35 mouse cellular contexts compared by ENCODE assay signal in genomic region chr2:154005094-154005493, GRCm38 (mm10). TPM values are rescaled to one million over a fixed set of nuclear protein-coding genes. Genes with fewer than 3 reads are reported as not detected.
A peak's percentile ranks its signal among the peaks of the same experiment; 100 is the strongest.
DNase-seq lines count a peak whose midpoint lies in the region; ATAC-seq lines count a peak whose summit lies in the region.
"Had no signal": no experiment of that assay in that cellular context is flagged by ENCODE, and none has a peak within 500 bp of the region (broad histone marks: within the 10 kb centered on the region; RNA-seq: fewer than 3 reads in every experiment).

No protein-coding gene starts in this region.

- no peak overlapping the region for H3K4me3 ChIP-seq in embryonic facial prominence, embryonic 14.5 days (ENCODE audit: low read depth, low read length)
- H3K4me3 ChIP-seq in embryonic facial prominence, embryonic 10.5 days, result no peak overlapping the region
- no peak overlapping the region for H3K4me3 ChIP-seq in liver, embryonic 11.5 days (ENCODE audit: low read depth, low read length)
- H3K4me3 ChIP-seq in liver, embryonic 12.5 days, result no peak overlapping the region
- H3K4me3 ChIP-seq: embryonic facial prominence, embryonic 15.5 days; forebrain, embryonic 15.5 days; heart, embryonic 12.5 days; hindbrain, embryonic 10.5 days; midbrain, embryonic 15.5 days; myocyte; neural tube, embryonic 13.5 days had no signal

- H3K4me1 ChIP-seq in embryonic facial prominence, embryonic 14.5 days (ENCODE audit: control insufficient read depth, insufficient read depth, low read length), result no peaks in the 10 kb centered on the region
- H3K4me1 ChIP-seq in embryonic facial prominence, embryonic 10.5 days, result no peaks in the 10 kb centered on the region
- H3K4me1 ChIP-seq in liver, embryonic 11.5 days (replicated peaks; ENCODE audit: control insufficient read depth, insufficient read depth, low read length), result no peaks in the 10 kb centered on the region
- no peaks in the 10 kb centered on the region for H3K4me1 ChIP-seq in liver, embryonic 12.5 days
- H3K4me1 ChIP-seq: embryonic facial prominence, embryonic 15.5 days; forebrain, embryonic 15.5 days; heart, embryonic 12.5 days; midbrain, embryonic 15.5 days; neural tube, embryonic 13.5 days had no signal

- 80% methylated on average over 1 of the region's 1 CpGs for WGBS in embryonic facial prominence, embryonic 14.5 days
- WGBS in embryonic facial prominence, embryonic 10.5 days, result 91% methylated on average over 1 of the region's 1 CpGs
- WGBS in liver, embryonic 11.5 days, result 68% methylated on average over 1 of the region's 1 CpGs
- WGBS in liver, embryonic 12.5 days (ENCODE audit: insufficient replicate concordance), result 57% methylated on average over 1 of the region's 1 CpGs

- no peak for ATAC-seq in embryonic facial prominence, embryonic 14.5 days (ENCODE audit: low read depth)
- ATAC-seq in liver, embryonic 11.5 days (replicated peaks; ENCODE audit: low FRiP score), result no peak
- no peak for ATAC-seq in liver, embryonic 12.5 days
- ATAC-seq: CD4-positive, CD25-positive, alpha-beta regulatory T cell, adult 4 months; forebrain, embryonic 15.5 days; midbrain, embryonic 15.5 days had no signal

- no peak overlapping the region for H3K27ac ChIP-seq in embryonic facial prominence, embryonic 14.5 days (replicated peaks; ENCODE audit: low read depth, low read length)
- H3K27ac ChIP-seq in embryonic facial prominence, embryonic 10.5 days (replicated peaks), result no peak overlapping the region
- H3K27ac ChIP-seq in liver, embryonic 11.5 days (ENCODE audit: low read depth, low read length), result no peak overlapping the region
- no peak overlapping the region for H3K27ac ChIP-seq in liver, embryonic 12.5 days
- H3K27ac ChIP-seq: embryonic facial prominence, embryonic 15.5 days; forebrain, embryonic 15.5 days; hindbrain, embryonic 10.5 days; liver, embryonic 14.5 days; midbrain, embryonic 15.5 days; neural tube, embryonic 13.5 days had no signal

- intact Hi-C loops in left cerebral cortex, postnatal 4 days (cut with DNase I), result no loop called here

- DNase-seq in embryonic facial prominence, embryonic 14.5 days (ENCODE audit: low spot score), result peak; percentile 8
- DNase-seq in embryonic facial prominence, embryonic 10.5 days (ENCODE audit: low spot score), result no peak
- DNase-seq in liver, embryonic 11.5 days (ENCODE audit: low spot score), result peak; percentile 23
- DNase-seq in MN1 (ENCODE audit: low spot score), result peak; percentile 3
- peak; percentile 20 for DNase-seq in lung, postnatal 10 days
- no peak for DNase-seq in B cell, adult 2 months
- no peak for DNase-seq in left cerebral cortex, postnatal 4 days
- DNase-seq: adrenal gland, postnatal 36 days; cerebellum, adult 2 months; cerebellum, postnatal 25 days; embryo, embryonic 11 days; gastrocnemius, postnatal 10 days; heart, postnatal 10 days; kidney, adult 11 months; right cerebral cortex, adult 18-20 months; right cerebral cortex, postnatal 4 days; thymus, postnatal 25 days had no signal

- no peaks in the 10 kb centered on the region for H3K9me3 ChIP-seq in embryonic facial prominence, embryonic 14.5 days (ENCODE audit: control insufficient read depth, low read length)
- no peaks in the 10 kb centered on the region for H3K9me3 ChIP-seq in embryonic facial prominence, embryonic 10.5 days
- no peaks in the 10 kb centered on the region for H3K9me3 ChIP-seq in liver, embryonic 11.5 days (ENCODE audit: control insufficient read depth, low read length)
- no peaks in the 10 kb centered on the region for H3K9me3 ChIP-seq in liver, embryonic 12.5 days (replicated peaks)
- H3K9me3 ChIP-seq: embryonic facial prominence, embryonic 15.5 days; forebrain, embryonic 15.5 days; heart, embryonic 12.5 days; hindbrain, embryonic 10.5 days; midbrain, embryonic 15.5 days; neural tube, embryonic 13.5 days had no signal

- no peaks in the 10 kb centered on the region for H3K27me3 ChIP-seq in embryonic facial prominence, embryonic 14.5 days (replicated peaks; ENCODE audit: control insufficient read depth, insufficient read depth, low read length)
- H3K27me3 ChIP-seq in embryonic facial prominence, embryonic 10.5 days (replicated peaks; ENCODE audit: low read depth, poor library complexity, severe bottlenecking), result no peaks in the 10 kb centered on the region
- no peaks in the 10 kb centered on the region for H3K27me3 ChIP-seq in liver, embryonic 11.5 days (replicated peaks; ENCODE audit: control insufficient read depth, insufficient read depth, low read length)
- H3K27me3 ChIP-seq in liver, embryonic 12.5 days (replicated peaks), result no peaks in the 10 kb centered on the region
- H3K27me3 ChIP-seq: embryonic facial prominence, embryonic 15.5 days; forebrain, embryonic 15.5 days; heart, embryonic 12.5 days; midbrain, embryonic 15.5 days; neural tube, embryonic 13.5 days had no signal

- H3K9ac ChIP-seq in embryonic facial prominence, embryonic 14.5 days (ENCODE audit: low read depth, low read length), result no peak overlapping the region
- no peak overlapping the region for H3K9ac ChIP-seq in liver, embryonic 11.5 days (ENCODE audit: low read depth, low read length)
- H3K9ac ChIP-seq in liver, embryonic 12.5 days, result no peak overlapping the region
- H3K9ac ChIP-seq: embryonic facial prominence, embryonic 15.5 days; forebrain, embryonic 15.5 days; heart, embryonic 12.5 days; liver, embryonic 14.5 days; midbrain, embryonic 15.5 days; neural tube, embryonic 13.5 days had no signal

- no peak overlapping the region for H3K4me2 ChIP-seq in embryonic facial prominence, embryonic 14.5 days (ENCODE audit: low read depth, low read length)
- no peak overlapping the region for H3K4me2 ChIP-seq in liver, embryonic 11.5 days
- no peak overlapping the region for H3K4me2 ChIP-seq in liver, embryonic 12.5 days
- H3K4me2 ChIP-seq: embryonic facial prominence, embryonic 15.5 days; forebrain, embryonic 15.5 days; heart, embryonic 12.5 days; midbrain, embryonic 15.5 days; neural tube, embryonic 13.5 days had no signal

- no peaks in the 10 kb centered on the region for H3K36me3 ChIP-seq in embryonic facial prominence, embryonic 14.5 days (ENCODE audit: control insufficient read depth, insufficient read depth, low read length)
- no peaks in the 10 kb centered on the region for H3K36me3 ChIP-seq in embryonic facial prominence, embryonic 10.5 days (replicated peaks)
- H3K36me3 ChIP-seq in liver, embryonic 11.5 days (ENCODE audit: control insufficient read depth, insufficient read depth, low read length), result no peaks in the 10 kb centered on the region
- no peaks in the 10 kb centered on the region for H3K36me3 ChIP-seq in liver, embryonic 12.5 days
- H3K36me3 ChIP-seq: embryonic facial prominence, embryonic 15.5 days; forebrain, embryonic 15.5 days; heart, embryonic 12.5 days; hindbrain, embryonic 10.5 days; midbrain, embryonic 15.5 days; neural tube, embryonic 13.5 days had no signal

RNA-seq across cellular contexts. Expression of gene Bpifa2, which starts 3.0 kb away (rescaled TPM):
- 0.47 TPM in 1 of 2 replicates, not detected in the other for polyA plus RNA-seq in embryonic facial prominence, embryonic 14.5 days (2014; fragmentation: Nextera tagmentation; extraction: Ambion mirVana)
- not detected in 2 replicates for polyA plus RNA-seq in embryonic facial prominence, embryonic 10.5 days (2016; fragmentation: Nextera tagmentation; extraction: Ambion mirVana)
- not detected in 2 replicates for polyA plus RNA-seq in liver, embryonic 11.5 days (2014; fragmentation: Nextera tagmentation; extraction: Ambion mirVana)
- polyA plus RNA-seq in liver, embryonic 12.5 days (2016; fragmentation: Nextera tagmentation; extraction: Ambion mirVana), result not detected in 2 replicates
- not detected for total RNA-seq in left cerebral cortex, postnatal 4 days (2021)
- total RNA-seq: gastrocnemius, postnatal 10 days; granulocyte monocyte progenitor cell, adult 5-6 weeks; layer of hippocampus, postnatal 14 days; left cerebral cortex, adult 8-10 months; megakaryocyte progenitor cell, adult 5-6 weeks had no signal
- polyA plus RNA-seq: CD4-positive, CD25-positive, alpha-beta regulatory T cell, adult 4 months; cerebellum, adult 2 months; embryonic facial prominence, embryonic 15.5 days; forebrain, embryonic 15.5 days; heart, embryonic 12.5 days; hindbrain, embryonic 10.5 days; kidney, embryonic 16.5 days; large intestine, adult 2 months; limb, embryonic 11.5 days; liver, embryonic 14.5 days; midbrain, embryonic 15.5 days; myocyte; neural tube, embryonic 13.5 days; stomach, embryonic 14.5 days had no signal

RNA-seq across cellular contexts. Expression of gene Bpifa6, which starts 30.3 kb away (rescaled TPM):
- 0.13 TPM in 1 of 2 replicates, not detected in the other for polyA plus RNA-seq in embryonic facial prominence, embryonic 14.5 days (2014; fragmentation: Nextera tagmentation; extraction: Ambion mirVana)
- not detected in 2 replicates for polyA plus RNA-seq in embryonic facial prominence, embryonic 10.5 days (2016; fragmentation: Nextera tagmentation; extraction: Ambion mirVana)
- polyA plus RNA-seq in liver, embryonic 11.5 days (2014; fragmentation: Nextera tagmentation; extraction: Ambion mirVana), result not detected in 2 replicates
- polyA plus RNA-seq in liver, embryonic 12.5 days (2016; fragmentation: Nextera tagmentation; extraction: Ambion mirVana), result not detected in 2 replicates
- not detected for total RNA-seq in left cerebral cortex, postnatal 4 days (2021)
- total RNA-seq: adrenal gland, postnatal 36 days; gastrocnemius, postnatal 10 days; granulocyte monocyte progenitor cell, adult 5-6 weeks; heart, postnatal 10 days; layer of hippocampus, postnatal 14 days; left cerebral cortex, adult 8-10 months; megakaryocyte progenitor cell, adult 5-6 weeks had no signal
- polyA plus RNA-seq: CD4-positive, CD25-positive, alpha-beta regulatory T cell, adult 4 months; cerebellum, adult 2 months; embryonic facial prominence, embryonic 15.5 days; forebrain, embryonic 15.5 days; heart, embryonic 12.5 days; hindbrain, embryonic 10.5 days; kidney, embryonic 16.5 days; large intestine, adult 2 months; limb, embryonic 11.5 days; liver, embryonic 14.5 days; midbrain, embryonic 15.5 days; myocyte; neural tube, embryonic 13.5 days; stomach, embryonic 14.5 days had no signal

Comparison
In these comparisons a context has a peak if more than half of its experiments do, and no peak if none do; other contexts are left out.
1. DNase-seq: peak in embryonic facial prominence, embryonic 14.5 days (single experiment), liver, embryonic 11.5 days (single experiment), MN1 (single experiment) and lung, postnatal 10 days (single experiment); none in embryonic facial prominence, embryonic 10.5 days (single experiment), B cell, adult 2 months (0 of 2) and left cerebral cortex, postnatal 4 days (single experiment).